Mouse (Mus musculus) liver, embryonic 16.5 days (tissue): ENCODE data around the gene Casp3. TPM values are rescaled to one million over a fixed set of nuclear protein-coding genes. Genes with fewer than 3 reads are reported as not detected.
"Not testable (repeated sequence)": the region's sequence is repeated elsewhere in the genome, so short reads cannot be mapped to it uniquely, and the experiment has no call there.

Experiments
- ATAC-seq: fragments of 200-750 bp; cut with Nextera tagmentation; 2 replicates; pipeline ENCODE4 v1.8.0; 2017; ENCODE audit warnings: low read depth, mild to moderate bottlenecking, moderate number of reproducible peaks, moderate library complexity
- H3K27ac ChIP-seq: fragments of 300-500 bp; sonication (generic); 2 replicates; pipeline ENCODE4 v1.5.1; 2014; ENCODE audit warnings: mild to moderate bottlenecking, low read length
- H3K27me3 ChIP-seq: fragments of 300-500 bp; sonication (generic); 2 replicates; pipeline ENCODE4 v1.6.1; 2014; ENCODE audit warnings: low read depth, low read length, mixed read lengths; ENCODE audit not compliant: control insufficient read depth, insufficient read depth
- H3K36me3 ChIP-seq: fragments of 300-500 bp; sonication (generic); 2 replicates; pipeline ENCODE4 v1.6.1; 2014; ENCODE audit warnings: mild to moderate bottlenecking; ENCODE audit not compliant: control insufficient read depth, insufficient read depth
- H3K4me1 ChIP-seq: fragments of 300-500 bp; sonication (generic); 2 replicates; pipeline ENCODE4 v1.6.1; 2014; ENCODE audit warnings: low read depth, low read length, mixed read lengths; ENCODE audit not compliant: control insufficient read depth
- H3K4me2 ChIP-seq: fragments of 300-500 bp; sonication (generic); 2 replicates; pipeline ENCODE4 v1.6.1; 2014; ENCODE audit warnings: low read depth, low read length, mixed read lengths
- H3K4me3 ChIP-seq: fragments of 300-500 bp; sonication (generic); 2 replicates; pipeline ENCODE4 v1.5.1; 2014; ENCODE audit warnings: low read depth, mild to moderate bottlenecking, low read length
- H3K9ac ChIP-seq: fragments of 300-500 bp; sonication (generic); 2 replicates; pipeline ENCODE4 v1.6.1; 2014; ENCODE audit warnings: low read depth, low read length
- H3K9me3 ChIP-seq: fragments of 300-500 bp; sonication (generic); replicated peaks from 2 replicates; pipeline ENCODE4 v1.6.1; 2016; ENCODE audit warnings: low read length; ENCODE audit not compliant: control insufficient read depth
- WGBS: fragments of 180-500 bp; shearing (Covaris S2); extraction: QIAGEN DNeasy Blood & Tissue Kit; methylation state at CpG from one replicate; pipeline ENCODE4 v1.1.7; 2014; ENCODE audit not compliant: insufficient replicate concordance; 5-methylcytosine and 5-hydroxymethylcytosine counted together
- polyA plus RNA-seq: library from polyadenylated mRNA; unstranded; fragments of >200 nt; fragmentation: Nextera tagmentation; extraction: Ambion mirVana; gene quantifications from 2 replicates; pipeline ENCODE4 v1.2.1, GENCODE M21; 2015

Casp3 gene
- polyA plus RNA-seq, result 36.5 and 43.4 TPM in 2 replicates

DNA sequence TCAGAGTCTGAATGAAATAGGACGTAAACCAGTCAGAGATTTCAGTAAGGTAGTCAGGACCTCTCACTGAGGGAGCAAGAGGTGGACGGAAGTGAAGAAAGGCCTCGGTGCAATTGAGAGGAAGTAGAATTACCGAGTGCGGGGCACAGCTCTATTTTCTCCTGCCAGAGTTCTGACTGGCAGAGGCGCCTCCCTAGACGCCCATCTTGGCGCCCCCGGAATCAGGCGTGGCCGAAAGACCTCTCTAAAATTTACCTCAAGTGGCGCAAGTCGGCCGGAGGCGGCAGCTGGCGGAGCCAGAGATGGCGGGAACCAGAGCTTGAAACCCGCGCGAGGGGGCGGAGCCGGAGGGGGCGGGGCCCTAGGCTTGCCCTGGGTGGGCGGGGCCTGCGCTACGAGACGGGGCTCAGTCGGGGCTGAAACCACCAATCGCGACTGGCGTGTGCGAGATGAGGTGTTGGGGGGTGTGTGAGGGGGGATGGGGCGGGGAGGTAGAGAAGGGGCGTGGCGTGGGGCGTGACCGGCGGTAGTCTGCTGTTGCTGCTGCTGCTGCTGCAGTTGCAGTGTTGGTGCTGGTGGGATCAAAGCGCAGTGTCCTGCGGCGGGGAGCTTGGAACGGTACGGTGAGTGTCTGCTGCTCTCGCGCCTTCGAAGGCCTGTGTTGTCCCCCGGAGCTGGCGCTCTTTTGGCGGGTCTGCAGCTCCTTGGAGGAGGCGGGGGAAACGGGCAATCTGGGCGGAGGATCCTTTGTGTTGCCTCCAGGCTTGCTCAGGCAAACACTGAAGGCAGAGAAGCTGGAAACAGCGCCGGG lies at the start of gene Casp3, which contains the start of gene Primpol:
TSS of gene Casp3 (plus strand) at position 413 of the 811 bp plus-strand sequence.
TSS of gene Primpol (minus strand) at position 334 of the 811 bp plus-strand sequence.
- Histone ChIP-seq H3K4me1 (peaks cover 23% of the 10 kb centered on the region), H3K9ac (peak within 1 kb of the TSS; percentile 85), H3K9me3 (no peaks in the 10 kb centered on the region), H3K4me3 (peak within 1 kb of the TSS; percentile 80), H3K4me2 (peak within 1 kb of the TSS; percentile 94), H3K27ac (peak within 1 kb of the TSS; percentile 92), H3K27me3 (no peaks in the 10 kb centered on the region), H3K36me3 (no peaks in the 10 kb centered on the region)
- ATAC-seq, result peak; percentile 97
- 0% methylated on average over 52 of the region's 54 CpGs for whole genome bisulfite sequencing

GRCm38 (mm10) chr8:46567946-46568345 lies 49.1 kb upstream of the Casp3 start:
- no peaks in the 10 kb centered on the region for H3K27me3 ChIP-seq
- peaks cover 8% of the 10 kb centered on the region for H3K36me3 ChIP-seq
- no peak overlapping the region for H3K9ac ChIP-seq
- H3K9me3 ChIP-seq, result no peaks in the 10 kb centered on the region
- H3K27ac ChIP-seq, result no peak overlapping the region
- no peak for ATAC-seq
- no peak overlapping the region for H3K4me3 ChIP-seq
- WGBS, result 87% methylated on average over 8 of the region's 8 CpGs
- no peak overlapping the region for H3K4me2 ChIP-seq
- H3K4me1 ChIP-seq, result no peaks in the 10 kb centered on the region

DNA sequence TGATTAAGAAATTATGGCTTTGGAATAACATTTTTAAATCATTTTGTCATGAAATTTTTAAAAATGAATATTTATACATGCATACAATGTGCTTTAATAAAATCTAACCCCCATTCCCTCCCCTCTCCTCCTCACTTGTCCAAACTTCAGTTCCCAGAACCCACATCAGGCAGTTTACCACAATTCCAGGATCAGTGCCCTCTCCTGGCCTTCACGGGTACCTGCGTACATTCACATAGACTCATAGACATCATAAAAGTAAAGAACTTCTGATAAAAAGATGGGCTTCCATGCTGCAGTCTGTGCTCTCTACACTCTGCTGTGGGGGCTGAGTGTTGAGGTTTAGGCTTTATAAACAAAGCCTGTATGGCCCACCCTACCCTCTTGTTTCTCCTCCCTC lies 48.1 kb upstream of the Casp3 start:
- Histone ChIP-seq H3K27ac (no peak overlapping the region), H3K36me3 (peaks cover 14% of the 10 kb centered on the region), H3K9ac (no peak overlapping the region), H3K4me3 (no peak overlapping the region), H3K27me3 (no peaks in the 10 kb centered on the region), H3K4me1 (no peaks in the 10 kb centered on the region), H3K4me2 (no peak overlapping the region), H3K9me3 (no peaks in the 10 kb centered on the region)
- WGBS, result 79% methylated on average over 2 of the region's 2 CpGs
- ATAC-seq, result no peak

DNA sequence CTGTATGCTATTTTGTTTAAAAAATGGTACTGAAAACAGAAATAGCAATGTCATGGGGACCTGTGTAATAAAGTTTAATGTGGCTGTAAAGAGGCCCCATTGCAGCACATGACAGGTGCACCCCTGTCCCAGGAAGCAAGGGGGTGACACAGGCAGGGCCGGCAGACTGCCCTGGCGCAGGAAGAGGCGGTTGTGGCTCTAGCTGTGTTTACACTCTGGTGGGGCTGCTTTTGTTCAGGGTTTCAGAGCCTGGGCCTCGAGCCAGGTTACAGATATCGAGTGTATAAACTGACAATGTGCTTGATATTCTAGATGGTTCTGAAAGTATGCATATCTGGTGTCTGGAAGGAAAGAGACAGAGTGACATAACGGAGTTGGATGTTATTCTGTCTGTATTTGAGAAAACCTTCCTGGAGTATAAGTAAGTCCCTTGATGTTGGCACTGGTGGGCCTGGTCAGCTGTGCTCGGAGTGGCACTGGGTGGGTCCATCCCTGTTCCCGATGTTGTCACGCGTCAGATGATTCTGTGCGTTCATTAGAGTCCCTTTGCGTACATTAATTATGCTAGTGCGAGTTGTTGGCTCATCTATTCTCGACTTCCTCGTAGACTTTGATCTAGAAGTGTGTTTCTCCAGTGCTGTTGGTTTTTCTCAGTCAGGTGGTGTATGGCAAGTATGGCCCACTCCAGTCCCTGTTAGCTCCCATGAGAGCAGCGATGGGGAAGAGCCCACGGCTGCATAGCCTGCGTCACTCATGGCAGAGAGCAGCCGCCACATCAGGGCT lies 47.2 kb upstream of the Casp3 start:
- Histone ChIP-seq H3K9me3 (no peaks in the 10 kb centered on the region), H3K4me1 (no peaks in the 10 kb centered on the region), H3K36me3 (peaks cover 18% of the 10 kb centered on the region), H3K9ac (no peak overlapping the region), H3K4me3 (no peak overlapping the region), H3K4me2 (no peak overlapping the region), H3K27me3 (no peaks in the 10 kb centered on the region), H3K27ac (no peak overlapping the region)
- WGBS, result 88% methylated on average over 19 of the region's 19 CpGs
- no peak for ATAC-seq

DNA sequence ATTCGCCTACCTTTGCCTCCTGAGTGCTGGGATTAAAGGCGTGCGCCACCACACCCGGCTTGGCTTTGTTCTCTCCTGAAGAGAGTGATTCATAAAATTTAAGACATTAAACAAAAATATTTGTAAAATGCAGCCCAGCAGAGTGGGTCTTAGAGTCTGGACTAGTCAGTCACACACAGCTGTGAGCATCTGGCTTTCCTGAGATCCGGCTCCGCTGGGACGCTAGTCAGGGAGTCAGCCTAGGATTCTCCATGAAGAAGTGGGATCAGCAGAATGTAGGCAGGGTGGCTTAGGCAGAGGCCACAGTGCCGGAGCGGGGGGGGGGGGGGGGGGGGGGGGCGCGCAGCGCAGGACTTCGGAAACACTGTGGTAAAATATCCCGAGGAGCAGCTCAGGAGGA lies 46.4 kb upstream of the Casp3 start:
- H3K27ac ChIP-seq, result no peak overlapping the region
- ATAC-seq, result no peak
- no peak overlapping the region for H3K4me3 ChIP-seq
- no peaks in the 10 kb centered on the region for H3K9me3 ChIP-seq
- WGBS, result 91% methylated on average over 8 of the region's 14 CpGs
- H3K27me3 ChIP-seq, result no peaks in the 10 kb centered on the region
- peaks cover 20% of the 10 kb centered on the region for H3K36me3 ChIP-seq
- H3K4me1 ChIP-seq, result no peaks in the 10 kb centered on the region
- no peak overlapping the region for H3K4me2 ChIP-seq
- no peak overlapping the region for H3K9ac ChIP-seq

DNA sequence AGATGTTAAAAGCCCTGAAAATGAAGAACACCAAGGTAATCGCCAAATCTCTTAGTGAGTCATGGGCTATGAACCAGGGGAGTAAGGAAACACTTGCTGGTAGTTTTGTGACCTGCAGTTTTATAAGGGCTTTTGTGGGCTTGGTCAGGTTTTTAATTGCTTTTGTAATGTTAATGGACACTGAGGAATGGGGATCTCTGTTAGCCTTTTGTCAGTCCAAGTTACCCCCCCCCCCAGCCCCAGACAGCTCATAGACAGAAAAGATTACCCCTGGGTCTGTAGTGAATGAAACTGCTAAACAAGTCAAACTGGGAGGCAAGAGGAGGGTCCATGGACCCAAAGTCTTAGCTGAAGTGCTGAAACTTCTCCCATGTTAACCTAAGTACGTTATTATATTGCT lies 43.6 kb upstream of the Casp3 start:
- ATAC-seq, result no peak
- 87% methylated on average over 2 of the region's 2 CpGs for WGBS

DNA sequence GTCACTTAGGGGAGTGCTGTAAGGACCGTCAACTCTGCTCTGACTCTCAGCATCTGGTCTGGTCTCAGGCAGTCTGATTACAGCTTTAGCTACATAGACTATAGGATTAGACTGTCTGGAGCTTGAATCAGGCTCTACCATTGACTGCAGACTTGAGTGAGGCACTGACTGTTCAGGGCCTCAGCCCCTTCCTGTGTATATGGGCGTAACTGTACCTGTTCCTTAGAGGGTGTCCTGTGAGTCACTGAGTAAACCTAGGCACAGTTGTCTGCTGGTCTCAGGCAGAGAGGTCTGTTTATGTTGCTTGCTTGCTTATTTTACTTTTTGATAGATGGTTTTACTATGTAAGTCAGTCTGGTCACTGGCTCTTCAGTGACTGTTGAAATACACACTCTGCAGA lies 43.1 kb upstream of the Casp3 start:
- H3K4me1 ChIP-seq, result no peaks in the 10 kb centered on the region
- ATAC-seq, result no peak
- H3K27ac ChIP-seq, result no peak overlapping the region
- no peaks in the 10 kb centered on the region for H3K27me3 ChIP-seq
- H3K4me3 ChIP-seq, result no peak overlapping the region
- H3K36me3 ChIP-seq, result peaks cover 44% of the 10 kb centered on the region
- 82% methylated on average over 2 of the region's 2 CpGs for WGBS
- no peak overlapping the region for H3K9ac ChIP-seq
- H3K4me2 ChIP-seq, result no peak overlapping the region
- H3K9me3 ChIP-seq, result no peaks in the 10 kb centered on the region

More for the DNA sequence above, 43.6 kb upstream of the Casp3 start:
- Histone ChIP-seq H3K4me1 (no peaks in the 10 kb centered on the region), H3K9ac (no peak overlapping the region), H3K27me3 (no peaks in the 10 kb centered on the region), H3K4me2 (no peak overlapping the region), H3K4me3 (no peak overlapping the region), H3K27ac (no peak overlapping the region), H3K9me3 (no peaks in the 10 kb centered on the region), H3K36me3 (peaks cover 39% of the 10 kb centered on the region)

DNA sequence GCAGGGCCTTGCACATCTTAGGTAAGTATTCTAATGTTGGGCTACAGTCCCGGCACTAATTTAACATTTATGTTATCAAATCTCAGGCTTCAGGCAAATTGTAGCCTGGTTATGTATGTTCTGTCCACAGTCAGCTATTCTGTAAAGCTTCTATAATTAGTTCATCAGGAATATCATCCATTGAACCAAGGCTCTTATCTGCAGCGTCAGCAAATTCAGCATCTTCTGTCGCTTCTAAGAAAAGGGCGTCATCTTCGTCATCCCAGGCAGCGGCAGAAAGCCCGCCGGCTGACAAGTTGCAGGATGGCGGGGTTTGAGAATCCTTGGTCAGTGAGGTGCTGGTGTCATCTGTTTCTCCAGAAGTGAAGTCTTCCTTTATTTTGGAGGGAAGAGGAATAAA lies 38.3 kb upstream of the Casp3 start:
- no peaks in the 10 kb centered on the region for H3K4me1 ChIP-seq
- H3K27me3 ChIP-seq, result no peaks in the 10 kb centered on the region
- H3K4me3 ChIP-seq, result no peak overlapping the region
- no peaks in the 10 kb centered on the region for H3K9me3 ChIP-seq
- H3K27ac ChIP-seq, result no peak overlapping the region
- ATAC-seq, result no peak
- peaks cover 55% of the 10 kb centered on the region for H3K36me3 ChIP-seq
- H3K4me2 ChIP-seq, result no peak overlapping the region
- WGBS, result 84% methylated on average over 9 of the region's 9 CpGs
- no peak overlapping the region for H3K9ac ChIP-seq

DNA sequence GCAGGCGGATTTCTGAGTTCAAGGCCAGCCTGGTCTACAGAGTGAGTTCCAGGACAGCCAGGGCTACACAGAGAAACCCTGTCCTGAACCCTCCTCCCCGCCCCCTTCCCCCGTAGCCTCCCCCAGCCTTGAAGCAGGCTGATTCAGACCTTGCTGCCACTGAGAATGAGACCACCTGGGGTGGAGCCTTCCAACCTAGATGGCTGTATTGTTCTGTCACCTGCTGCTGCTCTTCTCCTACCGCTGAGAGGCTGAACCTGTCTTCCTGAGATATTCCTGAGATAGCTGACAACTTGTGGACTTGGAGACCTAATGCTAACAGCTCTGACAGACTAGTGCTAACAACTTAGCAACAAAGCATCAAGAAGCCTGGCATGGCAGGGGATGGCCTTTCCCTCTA lies 32.8 kb upstream of the Casp3 start:
- not testable (repeated sequence) for ATAC-seq, H3K4me2 ChIP-seq, H3K27ac ChIP-seq, H3K4me1 ChIP-seq, H3K9me3 ChIP-seq, H3K9ac ChIP-seq, H3K27me3 ChIP-seq, H3K4me3 ChIP-seq
- H3K36me3 ChIP-seq, result peaks cover 20% of the 10 kb centered on the region
- WGBS, result 64% methylated on average over 4 of the region's 4 CpGs
